Mouse (Mus musculus): Measurements from ENCODE around the gene Nacc1. TPM values are rescaled to one million over a fixed set of nuclear protein-coding genes. Genes with fewer than 3 reads are reported as not detected.

The Nacc1 gene
- total RNA-seq, 2 experiments from 2014 or later = 91.8 to 93.9 TPM

GRCm38 (mm10) chr8:84711933-84712758, 24.5 kb upstream of the Nacc1 start:
- 0 out of 2 replicates have a peak, but pooled peaks have one; percentile 10 for TF ChIP-seq CTCF (conservative IDR thresholded peaks at IDR 0.05)
- peak overlapping the region; percentile 84 for H3K27ac ChIP-seq
- peak in 1 of 2 experiments; percentile 68 for DNase-seq (ENCODE audit: low spot score in 2 of 2)
- H3K4me3 ChIP-seq = no peak overlapping the region

DNA sequence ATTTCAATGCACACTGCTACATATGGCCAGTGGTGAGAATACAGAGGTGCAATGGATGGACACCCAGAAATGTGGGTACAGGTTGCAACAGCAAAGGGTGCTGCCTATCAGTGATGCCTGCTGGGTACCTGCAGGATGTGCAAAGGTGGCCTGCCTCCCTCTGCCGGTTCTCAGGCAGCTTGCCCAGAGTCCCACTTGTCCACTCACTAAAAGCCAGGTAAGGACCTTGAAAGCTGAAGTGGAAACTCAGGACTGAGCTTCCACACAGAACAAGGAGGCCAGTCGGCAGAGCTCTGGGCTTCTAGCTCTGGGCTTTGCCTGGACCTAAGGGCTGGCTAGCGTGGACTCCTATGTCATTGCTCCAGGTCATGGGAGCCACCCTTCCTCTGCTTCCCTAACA, 23.6 kb upstream of the Nacc1 start:
- H3K4me3 ChIP-seq = no peak overlapping the region
- no peak for TF ChIP-seq CTCF (conservative IDR thresholded peaks at IDR 0.05)
- H3K27ac ChIP-seq = peak overlapping the region; percentile 84
- DNase-seq (ENCODE audit: low spot score in 2 of 2) = no peak

DNA sequence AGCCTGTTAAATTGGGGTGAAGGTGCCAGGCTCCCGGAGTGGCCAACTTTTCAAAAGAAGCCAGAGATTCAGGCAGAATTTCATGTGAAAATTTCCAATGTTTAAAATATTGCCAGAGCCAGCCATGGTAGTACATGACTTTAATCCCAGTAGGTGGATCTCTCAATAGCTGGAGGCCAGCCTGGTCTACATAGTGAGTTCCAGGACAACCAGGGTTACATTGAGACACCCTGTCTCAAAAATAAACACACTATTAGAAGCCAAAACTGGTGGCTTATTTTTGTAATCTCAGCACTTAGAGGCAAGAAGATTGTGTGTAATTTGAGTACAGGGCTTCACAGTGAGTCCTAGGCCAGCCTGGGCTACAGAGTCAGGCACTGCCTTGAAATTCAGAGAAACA, 22.3 kb upstream of the Nacc1 start:
- Histone ChIP-seq H3K4me3 (no peak overlapping the region), H3K27ac (peak overlapping the region; percentile 84)
- TF ChIP-seq CTCF (conservative IDR thresholded peaks at IDR 0.05) = no peak
- DNase-seq (ENCODE audit: low spot score in 2 of 2) = no peak

DNA sequence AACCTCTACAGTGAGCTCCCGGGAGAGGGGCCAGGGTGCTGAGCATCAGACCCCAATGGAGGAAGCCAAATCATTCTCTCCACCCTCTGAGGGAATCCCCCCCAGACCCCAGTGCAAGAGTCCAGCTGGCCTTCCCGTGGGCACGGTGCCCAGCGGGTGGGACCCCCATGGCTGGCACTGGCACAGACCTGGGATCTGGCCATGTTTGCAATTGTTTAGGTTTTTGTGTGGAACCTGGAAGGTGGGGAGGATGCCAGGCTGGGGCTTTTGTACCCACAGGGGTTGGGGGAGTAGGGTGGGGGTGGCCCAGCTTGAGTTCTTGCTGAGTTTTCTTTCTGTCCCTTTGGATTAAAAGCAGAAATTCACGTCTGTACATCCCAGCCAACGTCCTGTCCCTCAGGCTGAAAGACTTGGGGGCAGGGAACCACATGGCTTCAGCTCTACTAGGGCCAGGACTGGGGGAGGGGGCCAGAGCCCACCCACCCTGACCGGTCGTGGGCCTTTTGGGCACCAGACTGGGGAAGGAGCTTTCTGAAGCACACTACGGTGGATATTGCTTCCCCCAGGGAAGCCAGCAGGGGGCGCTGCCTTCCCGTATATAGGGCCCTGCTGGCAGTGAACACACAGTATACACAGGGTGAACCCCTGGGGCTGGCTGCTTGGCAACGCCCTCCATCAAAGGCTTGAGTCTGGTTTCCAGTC, 21.3 kb upstream of the Nacc1 start:
- peak; percentile 81 to 90 for DNase-seq (ENCODE audit: low spot score in 2 of 2)
- H3K4me3 ChIP-seq = no peak overlapping the region
- TF ChIP-seq CTCF (conservative IDR thresholded peaks at IDR 0.05) = peak; percentile 97
- peak overlapping the region; percentile 71 for H3K27ac ChIP-seq

- Histone ChIP-seq H3K27ac (peak overlapping the region; percentile 85), H3K4me3 (no peak overlapping the region; the same call in 1 of the 2 replicates)
- TF ChIP-seq CTCF (conservative IDR thresholded peaks at IDR 0.05) = no peak
- no peak for DNase-seq (ENCODE audit: low spot score in 2 of 2)
Observed at GRCm38 (mm10) chr8:84708071-84708541, 20.4 kb upstream of the Nacc1 start.

DNA sequence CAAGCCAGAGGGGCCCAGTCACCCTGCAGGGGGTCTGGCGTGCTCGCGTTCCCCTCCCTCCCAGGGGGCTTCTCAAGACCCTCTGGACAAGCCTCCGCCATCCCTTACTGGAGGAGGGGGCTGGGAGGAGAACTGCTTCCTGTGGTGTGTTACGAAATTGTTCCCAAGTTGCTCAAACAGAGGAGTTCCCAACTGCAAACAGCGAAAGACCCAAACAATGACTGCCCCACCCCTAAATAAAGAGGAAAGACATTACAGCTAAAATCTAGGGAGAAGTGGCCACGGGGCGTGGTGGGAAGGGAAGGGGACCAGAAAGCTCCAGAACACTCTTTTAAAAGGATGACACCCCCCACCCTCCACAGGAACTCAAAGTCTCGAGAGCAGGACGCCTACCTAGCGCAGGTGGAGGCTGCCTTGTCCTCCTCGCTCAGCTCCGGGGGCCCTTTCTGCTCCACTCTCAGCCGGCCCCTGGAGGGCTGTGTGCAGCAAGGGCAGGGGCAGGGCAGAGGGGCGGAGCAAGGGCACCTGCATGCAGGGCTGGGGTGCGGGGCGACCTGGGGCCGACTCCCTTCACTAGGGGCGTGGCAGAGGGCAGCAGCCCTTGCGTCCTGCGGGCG, 19.7 kb upstream of the Nacc1 start:
- H3K27ac ChIP-seq = peak overlapping the region; percentile 85
- no peak for TF ChIP-seq CTCF (conservative IDR thresholded peaks at IDR 0.05)
- H3K4me3 ChIP-seq = peak overlapping the region; percentile 31; the same call in 1 of the 2 replicates
- no peak for DNase-seq (ENCODE audit: low spot score in 2 of 2)

GRCm38 (mm10) chr8:84706610-84707266, 19.1 kb upstream of the Nacc1 start:
- Histone ChIP-seq H3K4me3 (peak overlapping the region; percentile 31), H3K27ac (peak overlapping the region; percentile 85)
- DNase-seq (ENCODE audit: low spot score in 2 of 2) = no peak
- TF ChIP-seq CTCF (conservative IDR thresholded peaks at IDR 0.05) = no peak

DNA sequence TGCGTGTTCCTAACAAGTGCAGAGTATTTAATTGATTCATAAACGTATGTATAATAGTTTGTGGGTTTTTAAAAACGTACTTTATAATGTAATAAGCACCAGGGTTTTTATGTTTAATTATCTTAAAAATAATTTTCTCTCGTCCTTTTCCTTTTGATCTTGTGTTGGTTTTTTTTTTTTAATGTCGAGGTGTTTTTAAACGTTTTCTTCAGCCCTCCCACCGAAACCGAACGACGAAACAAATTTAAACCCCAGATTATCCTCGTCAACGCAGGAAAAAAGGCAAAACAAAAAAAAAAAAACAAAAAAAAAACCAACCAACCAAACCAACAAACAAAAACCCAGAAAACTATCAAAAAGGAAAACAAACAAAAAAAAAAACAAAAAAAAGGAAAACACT, 18.3 kb upstream of the Nacc1 start:
- Histone ChIP-seq H3K4me3 (peak overlapping the region; percentile 30), H3K27ac (peak overlapping the region; percentile 85)
- no peak for DNase-seq (ENCODE audit: low spot score in 2 of 2)
- TF ChIP-seq CTCF (conservative IDR thresholded peaks at IDR 0.05) = no peak

- no peak for DNase-seq (ENCODE audit: low spot score in 2 of 2)
- Histone ChIP-seq H3K4me3 (peak overlapping the region; percentile 30), H3K27ac (peak overlapping the region; percentile 85)
Observed at GRCm38 (mm10) chr8:84704867-84705831, 17.5 kb upstream of the Nacc1 start.

GRCm38 (mm10) chr8:84704356-84704755, 16.7 kb upstream of the Nacc1 start:
- peak overlapping the region; percentile 24; the same call in 1 of the 2 replicates for H3K4me3 ChIP-seq
- H3K27ac ChIP-seq = peak overlapping the region; percentile 85
- TF ChIP-seq CTCF (conservative IDR thresholded peaks at IDR 0.05) = peak; percentile 92

More at GRCm38 (mm10) chr8:84704867-84705831, 17.5 kb upstream of the Nacc1 start:
- TF ChIP-seq CTCF (conservative IDR thresholded peaks at IDR 0.05) = no peak

More at GRCm38 (mm10) chr8:84704356-84704755, 16.7 kb upstream of the Nacc1 start:
- peak; percentile 76 to 77 for DNase-seq (ENCODE audit: low spot score in 2 of 2)
